8 mouse cellular contexts compared by ENCODE assay signal in genomic region chr17:72837824-72838474, GRCm38 (mm10). TPM values are rescaled to one million over a fixed set of nuclear protein-coding genes. Genes with fewer than 3 reads are reported as not detected.
A peak's percentile ranks its signal among the peaks of the same experiment; 100 is the strongest.
DNase-seq lines count a peak whose midpoint lies in the region; ATAC-seq and TF ChIP-seq lines count a peak whose summit lies in the region.

No protein-coding gene starts in this region.

- H3K27me3 ChIP-seq in E14TG2a.4 (ENCODE audit: insufficient read depth, low read length): no peaks in the 10 kb centered on the region
- H3K27me3 ChIP-seq in forebrain, embryonic 13.5 days: no peaks in the 10 kb centered on the region
- H3K27me3 ChIP-seq in limb, embryonic 11.5 days (ENCODE audit: control insufficient read depth, insufficient read depth, low read length): no peaks in the 10 kb centered on the region
- no peaks in the 10 kb centered on the region for H3K27me3 ChIP-seq in splenic B cell, adult 2 months (ENCODE audit: control insufficient read depth, insufficient read depth, low read length, poor library complexity, severe bottlenecking)

- TF ChIP-seq CTCF in E14TG2a.4 (conservative IDR thresholded peaks at IDR 0.05; ENCODE audit: low read length): no peak

- H3K9ac ChIP-seq in forebrain, embryonic 13.5 days: peak overlapping the region; percentile 93
- peak overlapping the region; percentile 75; the same call in 1 of the 2 replicates for H3K9ac ChIP-seq in limb, embryonic 11.5 days (ENCODE audit: low read length)

- peaks cover 35% of the 10 kb centered on the region for H3K4me1 ChIP-seq in E14TG2a.4 (replicated peaks; ENCODE audit: low read depth, low read length)
- H3K4me1 ChIP-seq in forebrain, embryonic 13.5 days: peaks cover 13% of the 10 kb centered on the region
- H3K4me1 ChIP-seq in limb, embryonic 11.5 days (ENCODE audit: control insufficient read depth, insufficient read depth, low read length): no peaks in the 10 kb centered on the region

- no peak for ATAC-seq in forebrain, embryonic 13.5 days
- no peak for ATAC-seq in limb, embryonic 11.5 days (ENCODE audit: insufficient number of reproducible peaks, low FRiP score, low TSS enrichment, low read depth)

- WGBS in forebrain, embryonic 13.5 days: 25% methylated on average over 8 of the region's 8 CpGs
- 25% methylated on average over 8 of the region's 8 CpGs for WGBS in limb, embryonic 11.5 days

- H3K9me3 ChIP-seq in E14TG2a.4 (ENCODE audit: low read length): no peaks in the 10 kb centered on the region
- H3K9me3 ChIP-seq in forebrain, embryonic 13.5 days (replicated peaks): no peaks in the 10 kb centered on the region
- H3K9me3 ChIP-seq in limb, embryonic 11.5 days (ENCODE audit: control insufficient read depth, low read length): no peaks in the 10 kb centered on the region

- peak overlapping the region; percentile 68 for H3K4me2 ChIP-seq in forebrain, embryonic 13.5 days
- H3K4me2 ChIP-seq in limb, embryonic 11.5 days (ENCODE audit: low read depth, severe bottlenecking): peak overlapping the region; percentile 77

- DNase-seq in heart, adult 18-20 months: peak; percentile 35
- no peak for DNase-seq in heart, postnatal 36 days
- no peak for DNase-seq in limb, embryonic 11.5 days (ENCODE audit: low spot score)
- peak; percentile 20 for DNase-seq in splenic B cell, adult 2 months (ENCODE audit: low read depth, low spot score)
- no peak for DNase-seq in gastrocnemius, adult 8-10 months (ENCODE audit: low spot score in 2 of 2)
- DNase-seq in thymus, postnatal 10 days (ENCODE audit: low spot score in 2 of 2): no peak

- peaks cover 1% of the 10 kb centered on the region; the same call in 1 of the 2 replicates for H3K36me3 ChIP-seq in E14TG2a.4 (ENCODE audit: insufficient read depth, low read length)
- no peaks in the 10 kb centered on the region for H3K36me3 ChIP-seq in forebrain, embryonic 13.5 days (ENCODE audit: poor library complexity, severe bottlenecking)
- no peaks in the 10 kb centered on the region for H3K36me3 ChIP-seq in limb, embryonic 11.5 days (ENCODE audit: control insufficient read depth, insufficient read depth, low read length)
- no peaks in the 10 kb centered on the region for H3K36me3 ChIP-seq in splenic B cell, adult 2 months (ENCODE audit: control insufficient read depth, insufficient read depth, low read length, poor library complexity, severe bottlenecking)

- intact Hi-C loops in heart, postnatal 36 days (cut with DNase I): loop anchor here (1.0 to 5.0 kb wide), 2 partner anchors 80 to 1559 kb away; partner anchors contain the start of genes Lbh and Slc30a6

- peak overlapping the region; percentile 97; the same call in 1 of the 2 replicates for H3K27ac ChIP-seq in forebrain, embryonic 13.5 days
- no peak overlapping the region for H3K27ac ChIP-seq in limb, embryonic 11.5 days (replicated peaks; ENCODE audit: low read depth, low read length)

- H3K4me3 ChIP-seq in E14TG2a.4 (replicated peaks; ENCODE audit: low read length): peak overlapping the region; percentile 93
- H3K4me3 ChIP-seq in forebrain, embryonic 13.5 days: peak overlapping the region; percentile 83
- peak overlapping the region; percentile 58 for H3K4me3 ChIP-seq in limb, embryonic 11.5 days (ENCODE audit: low read depth, low read length)

RNA-seq across cellular contexts. Expression of gene Ypel5, which starts 1.7 kb away (rescaled TPM):
- total RNA-seq in heart, adult 18-20 months (2021): 10 to 100 TPM; 39.3 to 42.8 TPM
- 10 to 100 TPM; 36.9 to 43.4 TPM for total RNA-seq in heart, postnatal 36 days (2021)
- 86.1 and 90.3 TPM in 2 replicates for polyA plus RNA-seq in forebrain, embryonic 13.5 days (2015; fragmentation: Nextera tagmentation; extraction: Ambion mirVana)
- polyA plus RNA-seq in limb, embryonic 11.5 days (2014; fragmentation: Nextera tagmentation; extraction: Ambion mirVana): 37.2 and 38.2 TPM in 2 replicates
- 10 to 100 TPM; 34.8 to 37.4 (median 35.5) TPM for total RNA-seq in gastrocnemius, adult 8-10 months (2022)

Comparison
In these comparisons a context has a peak if more than half of its experiments do, and no peak if none do; other contexts are left out.
1. DNase-seq: peak in heart, adult 18-20 months (2 of 2) and splenic B cell, adult 2 months (single experiment); none in heart, postnatal 36 days (0 of 2), limb, embryonic 11.5 days (single experiment), gastrocnemius, adult 8-10 months (0 of 2) and thymus, postnatal 10 days (0 of 2).
2. Peak in every context shown above with its lines, with median percentiles within 50 percentile points of each other: H3K4me3 ChIP-seq.